Mouse (Mus musculus) stomach, postnatal 0 days (tissue): Measurements from ENCODE around the gene Atxn2. TPM values are rescaled to one million over a fixed set of nuclear protein-coding genes. Genes with fewer than 3 reads are reported as not detected.
A peak's percentile ranks its signal among the peaks of the same experiment; 100 is the strongest.

Source experiments
- ATAC-seq: fragments of 200-750 bp; cut with Nextera tagmentation; 2 replicates; pipeline ENCODE4 v1.8.0; 2017; ENCODE audit not compliant: low FRiP score, low TSS enrichment
- DNase-seq: peaks from one replicate; pipeline ENCODE4 v3.0.0-alpha.2; 2016; ENCODE audit warnings: low spot score
- H3K27ac ChIP-seq: fragments of 300-500 bp; sonication (generic); replicated peaks from 2 replicates; pipeline ENCODE4 v1.5.1; 2014; ENCODE audit warnings: mild to moderate bottlenecking, control low read depth
- H3K27me3 ChIP-seq: fragments of 300-500 bp; sonication (generic); 2 replicates; pipeline ENCODE4 v1.6.1; 2014; ENCODE audit warnings: low read length; ENCODE audit not compliant: control insufficient read depth, insufficient read depth
- H3K36me3 ChIP-seq: fragments of 300-500 bp; sonication (generic); 2 replicates; pipeline ENCODE4 v1.6.1; 2014; ENCODE audit warnings: low read length, mixed read lengths; ENCODE audit not compliant: control insufficient read depth, insufficient read depth
- H3K4me1 ChIP-seq: fragments of 300-500 bp; sonication (generic); replicated peaks from 2 replicates; pipeline ENCODE4 v1.6.1; 2014; ENCODE audit warnings: antibody characterized with exemption; ENCODE audit not compliant: control insufficient read depth, insufficient read depth
- H3K4me2 ChIP-seq: fragments of 300-500 bp; sonication (generic); replicated peaks from 2 replicates; pipeline ENCODE4 v1.6.1; 2014; ENCODE audit warnings: low read depth, mild to moderate bottlenecking, control low read depth, moderate library complexity
- H3K4me3 ChIP-seq: fragments of 300-500 bp; sonication (generic); 2 replicates; pipeline ENCODE4 v1.5.1; 2014; ENCODE audit warnings: low read depth, low read length, control low read depth
- H3K9ac ChIP-seq: fragments of 300-500 bp; sonication (generic); 2 replicates; pipeline ENCODE4 v1.6.1; 2014; ENCODE audit warnings: mild to moderate bottlenecking, low read length, control low read depth, mixed read lengths
- H3K9me3 ChIP-seq: fragments of 300-500 bp; sonication (generic); 2 replicates; pipeline ENCODE4 v1.6.1; 2016; ENCODE audit warnings: low read length; ENCODE audit not compliant: control insufficient read depth
- CTCF ChIP-seq: IDR thresholded peaks from 2 replicates; pipeline ENCODE4 v1.5.1; 2016; ENCODE audit warnings: antibody characterized with exemption, low read depth, mild to moderate bottlenecking, moderate library complexity
- EP300 ChIP-seq: optimal IDR thresholded peaks from 2 replicates; pipeline ENCODE3; 2016; ENCODE audit warnings: antibody characterized with exemption
- WGBS: fragments of 180-500 bp; shearing (Covaris S2); extraction: QIAGEN DNeasy Blood & Tissue Kit; methylation state at CpG from one replicate; pipeline ENCODE4 v1.1.7; 2014; 5-methylcytosine and 5-hydroxymethylcytosine counted together
- polyA plus RNA-seq: library from polyadenylated mRNA; unstranded; fragments of >200 nt; fragmentation: Nextera tagmentation; extraction: Ambion mirVana; gene quantifications from 2 replicates; pipeline ENCODE4 v1.2.1, GENCODE M21; 2015

The Atxn2 gene
- polyA plus RNA-seq, 1 experiment from 2014 or later, result 30.5 TPM

DNA sequence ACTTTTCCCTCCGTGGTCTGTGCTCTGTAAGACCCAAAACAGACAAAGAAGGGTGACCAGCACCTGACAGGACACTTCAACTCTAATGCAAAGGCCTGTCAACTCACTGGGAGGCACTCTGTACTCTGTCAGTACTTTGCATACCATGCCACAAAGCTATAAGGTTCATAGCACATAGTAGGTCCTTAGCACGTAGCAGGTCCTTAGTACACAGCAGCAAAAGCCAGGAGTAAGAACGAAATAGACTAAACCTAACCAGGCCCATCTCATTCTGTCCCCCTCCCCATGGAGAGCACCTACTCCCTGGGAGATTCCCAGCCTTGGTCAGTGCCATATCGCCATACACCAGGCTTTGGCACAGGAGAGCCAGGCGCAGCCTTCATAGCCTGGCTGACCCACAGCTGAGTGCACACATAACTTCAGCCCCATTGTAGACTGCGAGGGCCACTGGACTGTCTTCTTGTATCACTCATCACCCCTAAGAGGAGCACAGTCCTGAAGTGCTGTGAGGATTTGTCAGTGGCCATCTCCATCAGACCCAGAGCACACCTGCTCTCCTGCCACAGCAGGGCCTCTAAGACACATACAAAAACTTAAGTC, 120.0 kb downstream of the Atxn2 start:
- DNase-seq, result no peak
- Histone ChIP-seq H3K4me3 (no peak overlapping the region), H3K9ac (no peak overlapping the region), H3K4me2 (no peak overlapping the region), H3K27ac (no peak overlapping the region), H3K9me3 (no peaks in the 10 kb centered on the region), H3K27me3 (no peaks in the 10 kb centered on the region), H3K4me1 (peaks cover 8% of the 10 kb centered on the region; the same call in 1 of the 2 replicates), H3K36me3 (no peaks in the 10 kb centered on the region; the same call in none of the 2 replicates)
- no peak for ATAC-seq
- TF ChIP-seq CTCF, result no peak
- no peak for TF ChIP-seq EP300
- WGBS, result 89% methylated on average over 6 of the region's 6 CpGs

DNA sequence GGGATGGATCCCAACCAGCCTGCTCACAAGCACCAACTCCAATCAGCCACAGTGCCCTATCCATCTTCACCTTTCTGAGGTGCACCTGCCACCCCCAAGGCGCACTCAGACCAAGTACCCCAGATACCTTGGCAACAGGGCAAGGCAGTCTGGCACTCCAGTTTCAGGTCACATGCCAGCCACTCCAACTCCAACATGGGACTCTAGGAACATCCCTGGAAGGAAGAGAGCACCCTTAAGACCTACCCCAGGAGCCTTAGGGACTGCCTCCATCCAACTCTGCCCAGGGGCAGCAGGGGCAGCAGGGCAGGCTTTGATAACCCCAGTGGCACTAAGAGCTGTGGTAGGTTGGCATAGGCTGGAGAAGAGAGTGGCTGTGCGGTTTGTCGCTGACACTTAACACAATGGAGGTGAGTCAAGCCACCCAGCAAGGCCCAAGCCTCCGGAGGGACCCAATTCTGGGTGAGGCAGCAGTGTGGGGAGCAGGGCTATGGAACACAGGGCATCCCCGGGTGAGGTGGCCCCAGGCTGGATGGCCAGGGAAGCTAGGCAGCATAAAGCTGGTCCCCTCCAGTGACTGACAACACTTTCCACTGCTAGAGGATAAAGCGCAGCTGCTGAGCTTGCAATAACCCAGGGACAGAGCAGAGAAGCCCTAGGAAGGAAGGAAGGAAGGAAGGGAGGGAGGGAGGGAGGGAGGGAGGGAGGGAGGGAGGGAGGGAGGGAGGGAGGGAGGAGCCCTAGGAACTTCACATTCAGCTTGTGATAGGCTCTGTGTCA, 121.4 kb downstream of the Atxn2 start:
- no peak for TF ChIP-seq EP300
- no peak for TF ChIP-seq CTCF
- WGBS, result 76% methylated on average over 5 of the region's 6 CpGs
- Histone ChIP-seq H3K4me2 (no peak overlapping the region), H3K9ac (no peak overlapping the region), H3K27me3 (no peaks in the 10 kb centered on the region), H3K4me3 (no peak overlapping the region), H3K36me3 (no peaks in the 10 kb centered on the region; the same call in 1 of the 2 replicates), H3K9me3 (no peaks in the 10 kb centered on the region), H3K27ac (no peak overlapping the region), H3K4me1 (peaks cover 9% of the 10 kb centered on the region)
- ATAC-seq (no peak), DNase-seq (no peak)

DNA sequence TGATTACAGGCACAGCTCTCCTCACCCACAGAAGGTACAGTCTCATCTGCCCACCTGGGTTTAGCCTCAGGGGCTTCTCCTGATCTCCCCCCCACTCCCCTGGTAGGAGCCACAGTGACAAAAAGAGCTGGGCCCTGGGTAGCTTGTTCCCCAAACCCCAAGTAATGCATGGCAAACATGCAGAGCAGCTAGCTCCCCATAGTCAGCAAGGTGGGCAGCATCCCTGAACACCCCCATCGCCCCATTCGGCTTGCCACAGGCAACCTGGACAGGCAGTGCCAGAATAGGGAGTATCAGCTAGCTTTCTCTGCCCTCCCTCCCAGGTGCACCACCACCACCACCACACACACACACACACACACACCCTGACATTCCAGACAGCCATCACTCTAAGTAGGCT, 122.0 kb downstream of the Atxn2 start:
- TF ChIP-seq EP300 (no peak), CTCF (no peak)
- Histone ChIP-seq H3K9me3 (no peaks in the 10 kb centered on the region), H3K27ac (0 out of 2 replicates have a peak overlapping the region, but pooled peaks have one; percentile 2), H3K36me3 (no peaks in the 10 kb centered on the region; the same call in 1 of the 2 replicates), H3K4me3 (no peak overlapping the region), H3K4me1 (peaks cover 12% of the 10 kb centered on the region), H3K4me2 (peak overlapping the region; percentile 80; the same call in 1 of the 2 replicates), H3K27me3 (no peaks in the 10 kb centered on the region), H3K9ac (no peak overlapping the region)
- ATAC-seq (no peak), DNase-seq (no peak)
- 91% methylated on average over 2 of the region's 2 CpGs for WGBS

DNA sequence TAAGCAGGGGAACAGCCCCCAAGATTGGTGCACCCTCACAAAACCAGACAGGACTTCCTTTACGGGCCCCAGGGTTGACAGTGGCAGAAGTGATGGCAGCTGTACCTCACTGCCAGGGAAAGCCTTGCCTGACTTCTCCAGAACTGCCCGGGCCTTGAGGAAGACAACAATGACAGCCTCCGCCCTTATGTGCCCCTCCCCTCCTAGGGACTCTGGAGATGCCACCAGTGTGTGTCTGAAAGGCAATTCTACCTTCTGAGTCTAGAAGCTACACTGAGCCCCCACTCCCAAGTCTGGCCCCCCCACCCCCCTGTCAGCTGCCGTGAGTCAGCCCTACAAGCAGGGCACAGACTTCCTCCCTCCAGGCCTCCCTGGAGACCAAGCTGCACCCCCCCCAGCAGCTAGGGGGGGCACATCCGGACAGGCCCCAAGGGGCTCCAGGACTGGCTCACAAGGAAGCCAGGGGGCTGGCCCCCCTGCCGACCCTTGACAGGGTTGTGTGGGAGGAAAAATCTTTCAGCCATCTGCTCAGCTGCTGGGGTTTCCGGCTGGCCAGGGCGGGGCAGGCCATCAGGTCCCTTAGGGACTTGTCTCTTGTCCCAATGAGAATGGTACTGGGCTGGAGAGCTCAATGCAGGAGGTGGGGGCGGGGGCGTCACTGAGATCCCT, 122.6 kb downstream of the Atxn2 start:
- peak overlapping the region; percentile 23; the same call in 1 of the 2 replicates for H3K9ac ChIP-seq
- 39% methylated on average over 10 of the region's 10 CpGs for WGBS

DNA sequence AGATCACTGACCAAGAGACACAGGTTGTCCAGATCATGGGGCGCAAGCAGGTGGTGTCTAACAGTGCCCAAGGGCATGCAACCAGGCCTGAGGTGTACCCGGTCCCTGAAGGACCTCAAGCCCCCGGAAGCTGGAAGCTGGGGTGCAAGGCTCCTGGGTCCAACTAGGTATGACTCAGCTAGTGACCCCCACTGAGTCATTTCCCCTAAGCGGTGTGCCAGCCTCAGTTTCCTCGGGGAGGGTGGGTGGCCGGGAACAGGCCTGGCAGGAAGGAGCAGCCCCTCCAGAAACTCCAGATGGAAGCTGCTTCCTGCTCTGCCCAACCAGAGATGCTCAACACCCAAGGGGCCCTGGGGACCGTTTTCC, 123.1 kb downstream of the Atxn2 start:
- no peaks in the 10 kb centered on the region for H3K9me3 ChIP-seq
- H3K4me2 ChIP-seq, result peak overlapping the region; percentile 80
- no peak for TF ChIP-seq CTCF
- TF ChIP-seq EP300, result no peak
- peaks cover 10% of the 10 kb centered on the region for H3K4me1 ChIP-seq
- ATAC-seq, result no peak
- peak overlapping the region; percentile 23; the same call in 1 of the 2 replicates for H3K9ac ChIP-seq
- 0 out of 2 replicates have a peak overlapping the region, but pooled peaks have one; percentile 18 for H3K27ac ChIP-seq
- DNase-seq, result no peak
- no peaks in the 10 kb centered on the region for H3K36me3 ChIP-seq
- 54% methylated on average over 7 of the region's 7 CpGs for WGBS
- H3K27me3 ChIP-seq, result no peaks in the 10 kb centered on the region
- H3K4me3 ChIP-seq, result peak overlapping the region; percentile 74; the same call in 1 of the 2 replicates

More for the DNA sequence above, 122.6 kb downstream of the Atxn2 start:
- no peak for ATAC-seq
- H3K4me1 ChIP-seq, result peaks cover 11% of the 10 kb centered on the region
- DNase-seq, result peak; percentile 49
- no peak for TF ChIP-seq EP300
- no peak for TF ChIP-seq CTCF
- H3K9me3 ChIP-seq, result no peaks in the 10 kb centered on the region
- H3K36me3 ChIP-seq, result no peaks in the 10 kb centered on the region
- H3K4me3 ChIP-seq, result peak overlapping the region; percentile 74; the same call in 1 of the 2 replicates
- H3K27ac ChIP-seq, result 0 out of 2 replicates have a peak overlapping the region, but pooled peaks have one; percentile 18
- H3K4me2 ChIP-seq, result peak overlapping the region; percentile 80
- no peaks in the 10 kb centered on the region for H3K27me3 ChIP-seq
